Comparison of ENCODE assay signal across 17 mouse cellular contexts in genomic region chr2:102144311-102144710, GRCm38 (mm10).
"Had no signal": no experiment of that assay in that cellular context is flagged by ENCODE, and none has a peak within 500 bp of the region (broad histone marks: within the 10 kb centered on the region; RNA-seq: fewer than 3 reads in every experiment).

No protein-coding gene starts in this region.

- H3K36me3 ChIP-seq: midbrain, embryonic 10.5 days; midbrain, embryonic 12.5 days; neural tube, embryonic 13.5 days; neural tube, embryonic 15.5 days had no signal

- H3K27me3 ChIP-seq: midbrain, embryonic 12.5 days; neural tube, embryonic 13.5 days; neural tube, embryonic 15.5 days had no signal

- H3K9ac ChIP-seq: lung, embryonic 14.5 days; midbrain, embryonic 12.5 days; neural tube, embryonic 13.5 days; neural tube, embryonic 15.5 days had no signal

- H3K4me2 ChIP-seq: lung, embryonic 14.5 days; midbrain, embryonic 12.5 days; neural tube, embryonic 13.5 days; neural tube, embryonic 15.5 days had no signal

- H3K4me3 ChIP-seq: midbrain, embryonic 10.5 days; midbrain, embryonic 12.5 days; myocyte; neural tube, embryonic 13.5 days; neural tube, embryonic 15.5 days had no signal

- H3K27ac ChIP-seq: midbrain, embryonic 10.5 days; midbrain, embryonic 12.5 days; neural tube, embryonic 13.5 days had no signal

- DNase-seq: lung, embryonic 14.5 days; lung, postnatal 14 days; midbrain, embryonic 14.5 days; retina, postnatal 1 day; right cerebral cortex, adult 18-20 months; right cerebral cortex, postnatal 25 days; right cerebral cortex, postnatal 4 days; spleen, adult 18-20 months; thymus, adult 18-20 months; thymus, postnatal 14 days; thymus, postnatal 36 days had no signal

- ATAC-seq: midbrain, embryonic 16.5 days had no signal

- H3K9me3 ChIP-seq: midbrain, embryonic 10.5 days; midbrain, embryonic 12.5 days; neural tube, embryonic 13.5 days; neural tube, embryonic 15.5 days had no signal
